Mouse (Mus musculus) cortical plate, adult 2 months (tissue): ENCODE results near the gene Lman2.

Experiments
- CTCF ChIP-seq: fragments of 200-500 bp; IDR thresholded peaks from 2 replicates; pipeline ENCODE4 v1.5.1; 2011; ENCODE audit warnings: mild to moderate bottlenecking, control low read depth, low read length; ENCODE audit not compliant: insufficient read depth; ENCODE audit errors: extremely low read depth
- POLR2A ChIP-seq: fragments of 200-500 bp; IDR thresholded peaks from 2 replicates; pipeline ENCODE4 v1.6.1; 2011; ENCODE audit warnings: mild to moderate bottlenecking, low read length, control low read depth; ENCODE audit not compliant: insufficient read depth; ENCODE audit errors: extremely low read depth

DNA sequence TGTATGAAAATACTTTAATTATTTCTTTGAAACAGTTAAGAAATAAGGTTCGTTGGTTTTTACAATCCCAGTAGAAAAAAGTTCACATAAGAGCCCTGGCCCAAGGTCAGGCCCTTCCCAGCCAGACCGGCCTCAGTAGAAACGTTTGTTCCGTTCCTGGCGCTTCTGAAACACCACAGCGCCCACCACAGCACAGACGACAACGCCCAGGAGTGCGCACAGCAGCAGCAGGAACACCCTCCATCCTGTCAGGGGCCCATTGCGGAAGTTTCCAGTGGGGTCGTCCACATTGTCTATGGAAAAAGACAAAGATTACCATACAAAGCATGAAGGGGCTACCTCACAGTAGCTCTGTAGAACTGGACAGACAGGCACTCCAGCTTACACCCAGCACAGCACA is 15.8 kb downstream of the Lman2 start:
- TF ChIP-seq CTCF (no peak), POLR2A (no peak)
